Mouse (Mus musculus) heart, embryonic 11.5 days (tissue): ENCODE measurements around the gene Tmsb4x. TPM values are rescaled to one million over a fixed set of nuclear protein-coding genes. Genes with fewer than 3 reads are reported as not detected.

Experiments
- ATAC-seq: fragments of 200-750 bp; cut with Nextera tagmentation; replicated peaks from 2 replicates; pipeline ENCODE4 v1.8.0; 2017; ENCODE audit warnings: moderate library complexity; ENCODE audit not compliant: insufficient number of reproducible peaks, low FRiP score, low TSS enrichment
- H3K27ac ChIP-seq: fragments of 300-500 bp; sonication (generic); 2 replicates; pipeline ENCODE4 v1.5.1; 2014; ENCODE audit warnings: mild to moderate bottlenecking, low read depth, low read length
- H3K27me3 ChIP-seq: fragments of 300-500 bp; sonication (generic); 2 replicates; pipeline ENCODE4 v1.6.1; 2014; ENCODE audit warnings: mild to moderate bottlenecking, low read length, mixed read lengths; ENCODE audit not compliant: control insufficient read depth, insufficient read depth
- H3K36me3 ChIP-seq: fragments of 300-500 bp; sonication (generic); 2 replicates; pipeline ENCODE4 v1.6.1; 2014; ENCODE audit warnings: mild to moderate bottlenecking, low read length, moderate library complexity, mixed read lengths; ENCODE audit not compliant: control insufficient read depth, insufficient read depth
- H3K4me1 ChIP-seq: fragments of 300-500 bp; sonication (generic); 2 replicates; pipeline ENCODE4 v1.6.1; 2014; ENCODE audit warnings: low read length; ENCODE audit not compliant: control insufficient read depth, insufficient read depth
- H3K4me2 ChIP-seq: fragments of 300-500 bp; sonication (generic); 2 replicates; pipeline ENCODE4 v1.6.1; 2014; ENCODE audit warnings: mild to moderate bottlenecking, moderate library complexity
- H3K4me3 ChIP-seq: fragments of 300-500 bp; sonication (generic); 2 replicates; pipeline ENCODE4 v1.5.1; 2014; ENCODE audit warnings: low read depth, low read length
- H3K9ac ChIP-seq: fragments of 300-500 bp; sonication (generic); 2 replicates; pipeline ENCODE4 v1.6.1; 2014; ENCODE audit warnings: mild to moderate bottlenecking, low read depth, low read length, moderate library complexity
- H3K9me3 ChIP-seq: fragments of 300-500 bp; sonication (generic); replicated peaks from 2 replicates; pipeline ENCODE4 v1.6.1; 2016; ENCODE audit warnings: low read length; ENCODE audit not compliant: control insufficient read depth
- WGBS: fragments of 180-500 bp; shearing (Covaris S2); extraction: QIAGEN DNeasy Blood & Tissue Kit; methylation state at CpG from one replicate; pipeline ENCODE4 v1.1.7; 2014; ENCODE audit not compliant: insufficient replicate concordance; 5-methylcytosine and 5-hydroxymethylcytosine counted together
- polyA plus RNA-seq: library from polyadenylated mRNA; unstranded; fragments of >200 nt; fragmentation: Nextera tagmentation; extraction: Ambion mirVana; gene quantifications from 2 replicates; pipeline ENCODE4 v1.2.1, GENCODE M21; 2014

The Tmsb4x gene
- polyA plus RNA-seq, 1 experiment from 2014 or later, result 2,831 TPM

- 63% methylated on average over 8 of the region's 8 CpGs for WGBS
Observed at GRCm38 (mm10) chrX:167205813-167206520, 3.1 kb downstream of the Tmsb4x start.

GRCm38 (mm10) chrX:167201365-167201764 is 7.8 kb downstream of the Tmsb4x start:
- ATAC-seq, result no peak
- Histone ChIP-seq H3K27me3 (no peaks in the 10 kb centered on the region), H3K4me1 (no peaks in the 10 kb centered on the region), H3K9ac (no peak overlapping the region), H3K4me3 (no peak overlapping the region), H3K36me3 (no peaks in the 10 kb centered on the region), H3K4me2 (no peak overlapping the region), H3K27ac (no peak overlapping the region), H3K9me3 (no peaks in the 10 kb centered on the region)
- 60% methylated on average over 2 of the region's 2 CpGs for WGBS

More at GRCm38 (mm10) chrX:167205813-167206520, 3.1 kb downstream of the Tmsb4x start:
- no peak overlapping the region for H3K4me3 ChIP-seq
- no peaks in the 10 kb centered on the region for H3K9me3 ChIP-seq
- no peaks in the 10 kb centered on the region for H3K4me1 ChIP-seq
- no peak overlapping the region for H3K9ac ChIP-seq
- no peak overlapping the region for H3K27ac ChIP-seq
- no peak for ATAC-seq
- no peaks in the 10 kb centered on the region for H3K36me3 ChIP-seq
- H3K27me3 ChIP-seq, result no peaks in the 10 kb centered on the region
- no peak overlapping the region for H3K4me2 ChIP-seq

GRCm38 (mm10) chrX:167195228-167195649 is 13.9 kb downstream of the Tmsb4x start:
- no peak overlapping the region for H3K4me2 ChIP-seq
- no peak overlapping the region for H3K9ac ChIP-seq
- H3K9me3 ChIP-seq, result no peaks in the 10 kb centered on the region
- H3K4me3 ChIP-seq, result no peak overlapping the region
- H3K4me1 ChIP-seq, result no peaks in the 10 kb centered on the region
- H3K36me3 ChIP-seq, result no peaks in the 10 kb centered on the region
- no peak for ATAC-seq
- no peak overlapping the region for H3K27ac ChIP-seq
- WGBS, result 53% methylated on average over 2 of the region's 2 CpGs
- no peaks in the 10 kb centered on the region for H3K27me3 ChIP-seq

GRCm38 (mm10) chrX:167186306-167186705 is 22.8 kb downstream of the Tmsb4x start:
- WGBS, result 53% methylated on average over 2 of the region's 2 CpGs
- Histone ChIP-seq H3K9me3 (no peaks in the 10 kb centered on the region), H3K27ac (no peak overlapping the region), H3K27me3 (no peaks in the 10 kb centered on the region), H3K36me3 (no peaks in the 10 kb centered on the region), H3K4me2 (no peak overlapping the region), H3K4me1 (no peaks in the 10 kb centered on the region), H3K9ac (no peak overlapping the region), H3K4me3 (no peak overlapping the region)
- ATAC-seq, result no peak

- no peak for ATAC-seq
- H3K9ac ChIP-seq, result no peak overlapping the region
- H3K4me1 ChIP-seq, result no peaks in the 10 kb centered on the region
- H3K9me3 ChIP-seq, result no peaks in the 10 kb centered on the region
- 39% methylated on average over 6 of the region's 6 CpGs for WGBS
- no peak overlapping the region for H3K4me3 ChIP-seq
- H3K36me3 ChIP-seq, result no peaks in the 10 kb centered on the region
- peak overlapping the region; percentile 42 for H3K27ac ChIP-seq
- H3K27me3 ChIP-seq, result no peaks in the 10 kb centered on the region
- peak overlapping the region; percentile 8 for H3K4me2 ChIP-seq
Observed at GRCm38 (mm10) chrX:167183535-167183934, 25.6 kb downstream of the Tmsb4x start.

GRCm38 (mm10) chrX:167182411-167182810 is 26.7 kb downstream of the Tmsb4x start:
- H3K4me1 ChIP-seq, result no peaks in the 10 kb centered on the region
- no peak overlapping the region for H3K27ac ChIP-seq
- 76% methylated on average over 5 of the region's 5 CpGs for WGBS
- no peaks in the 10 kb centered on the region for H3K9me3 ChIP-seq
- no peaks in the 10 kb centered on the region for H3K36me3 ChIP-seq
- no peaks in the 10 kb centered on the region for H3K27me3 ChIP-seq
- ATAC-seq, result no peak
- no peak overlapping the region for H3K9ac ChIP-seq
- H3K4me2 ChIP-seq, result no peak overlapping the region
- H3K4me3 ChIP-seq, result no peak overlapping the region

- WGBS, result 40% methylated on average over 4 of the region's 4 CpGs
- no peak for ATAC-seq
- H3K9ac ChIP-seq, result no peak overlapping the region
- no peak overlapping the region for H3K4me3 ChIP-seq
- no peaks in the 10 kb centered on the region for H3K36me3 ChIP-seq
- no peaks in the 10 kb centered on the region for H3K4me1 ChIP-seq
- H3K4me2 ChIP-seq, result no peak overlapping the region
- H3K9me3 ChIP-seq, result no peaks in the 10 kb centered on the region
- H3K27me3 ChIP-seq, result no peaks in the 10 kb centered on the region
- H3K27ac ChIP-seq, result peak overlapping the region; percentile 79
Observed at GRCm38 (mm10) chrX:167179961-167180642, 29.0 kb downstream of the Tmsb4x start.

- Histone ChIP-seq H3K27me3 (no peaks in the 10 kb centered on the region), H3K27ac (peak overlapping the region; percentile 79), H3K4me1 (no peaks in the 10 kb centered on the region), H3K4me2 (no peak overlapping the region), H3K9ac (no peak overlapping the region), H3K4me3 (no peak overlapping the region), H3K36me3 (no peaks in the 10 kb centered on the region), H3K9me3 (no peaks in the 10 kb centered on the region)
- ATAC-seq, result peak; percentile 63; the same call in 1 of the 2 replicates
- WGBS, result 72% methylated on average over 3 of the region's 3 CpGs
Observed at GRCm38 (mm10) chrX:167179549-167179948, 29.6 kb downstream of the Tmsb4x start.
